Mouse (Mus musculus) heart, embryonic 12.5 days (tissue): Measurements from ENCODE around the gene Mlip. TPM values are rescaled to one million over a fixed set of nuclear protein-coding genes. Genes with fewer than 3 reads are reported as not detected.

Experiments used
- ATAC-seq: fragments of 200-750 bp; cut with Nextera tagmentation; 2 replicates; pipeline ENCODE4 v1.8.0; 2017; ENCODE audit warnings: moderate TSS enrichment, moderate library complexity; ENCODE audit not compliant: insufficient number of reproducible peaks, low FRiP score
- H3K27ac ChIP-seq: fragments of 300-500 bp; sonication (generic); 2 replicates; pipeline ENCODE4 v1.5.1; 2016; ENCODE audit warnings: mild to moderate bottlenecking, moderate library complexity; ENCODE audit not compliant: poor library complexity, severe bottlenecking
- H3K27me3 ChIP-seq: fragments of 300-500 bp; sonication (generic); replicated peaks from 2 replicates; pipeline ENCODE4 v1.6.1; 2016; ENCODE audit warnings: mild to moderate bottlenecking, moderate library complexity
- H3K36me3 ChIP-seq: fragments of 300-500 bp; sonication (generic); 2 replicates; pipeline ENCODE4 v1.6.1; 2016; ENCODE audit warnings: mild to moderate bottlenecking, moderate library complexity
- H3K4me1 ChIP-seq: fragments of 300-500 bp; sonication (generic); replicated peaks from 2 replicates; pipeline ENCODE4 v1.6.1; 2016; ENCODE audit warnings: mild to moderate bottlenecking
- H3K4me2 ChIP-seq: fragments of 300-500 bp; sonication (generic); 2 replicates; pipeline ENCODE4 v1.6.1; 2016; ENCODE audit warnings: mild to moderate bottlenecking, moderate library complexity
- H3K4me3 ChIP-seq: fragments of 300-500 bp; sonication (generic); 2 replicates; pipeline ENCODE4 v1.5.1; 2016; ENCODE audit warnings: mild to moderate bottlenecking
- H3K9ac ChIP-seq: fragments of 300-500 bp; sonication (generic); 2 replicates; pipeline ENCODE4 v1.6.1; 2016; ENCODE audit warnings: mild to moderate bottlenecking, moderate library complexity
- H3K9me3 ChIP-seq: fragments of 300-500 bp; sonication (generic); replicated peaks from 2 replicates; pipeline ENCODE4 v1.6.1; 2016; ENCODE audit warnings: mild to moderate bottlenecking, moderate library complexity
- WGBS: fragments of 180-500 bp; shearing (Covaris S2); methylation state at CpG from one replicate; pipeline ENCODE4 v1.1.7; 2016; 5-methylcytosine and 5-hydroxymethylcytosine counted together
- polyA plus RNA-seq: library from polyadenylated mRNA; unstranded; fragments of >200 nt; fragmentation: Nextera tagmentation; extraction: Ambion mirVana; gene quantifications from 2 replicates; pipeline ENCODE4 v1.2.1, GENCODE M21; 2016

The Mlip gene
- polyA plus RNA-seq, 1 experiment from 2014 or later: 70.9 TPM

DNA sequence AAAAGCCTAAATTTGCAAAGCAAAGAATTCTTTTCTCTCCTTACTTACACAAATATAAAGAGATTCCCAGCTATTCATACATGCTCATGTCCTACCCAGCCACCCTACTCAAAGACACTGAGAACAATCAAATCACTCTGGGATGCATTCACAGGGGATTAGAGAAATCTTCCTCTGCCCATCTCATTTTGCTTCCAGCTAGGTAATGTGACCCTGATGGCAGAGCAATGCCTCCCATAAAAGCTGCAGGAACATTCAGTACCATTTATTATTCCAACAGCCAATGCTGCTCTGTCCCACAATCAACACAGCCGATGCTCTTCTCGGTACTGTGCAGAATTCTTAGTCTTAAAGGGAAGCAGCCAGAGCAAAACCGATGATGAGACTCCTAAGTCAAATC, 74.7 kb downstream of the Mlip start:
- Histone ChIP-seq H3K36me3 (no peaks in the 10 kb centered on the region), H3K4me2 (no peak overlapping the region), H3K9ac (no peak overlapping the region), H3K9me3 (no peaks in the 10 kb centered on the region), H3K27ac (no peak overlapping the region), H3K4me3 (no peak overlapping the region), H3K27me3 (no peaks in the 10 kb centered on the region), H3K4me1 (peaks cover 28% of the 10 kb centered on the region)
- 70% methylated on average over 3 of the region's 3 CpGs for WGBS
- no peak for ATAC-seq

DNA sequence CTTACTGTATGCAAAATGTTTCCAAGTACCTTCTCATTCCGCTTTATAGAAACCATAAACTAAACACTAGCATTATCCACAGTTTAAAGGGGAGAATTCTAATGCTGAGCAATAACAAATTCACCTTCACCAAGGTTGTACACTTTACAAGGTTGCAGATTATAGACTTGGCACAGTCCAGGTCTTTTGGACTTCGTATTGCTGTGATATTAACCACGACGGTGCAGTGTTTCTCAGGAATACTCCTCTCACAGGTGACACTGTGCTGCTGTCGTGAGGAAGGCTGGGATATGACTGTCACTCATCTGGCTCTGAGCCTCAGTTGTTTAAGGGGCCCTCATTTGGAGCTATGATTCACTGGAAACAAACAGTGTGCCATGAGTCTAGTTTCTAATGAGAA, 75.5 kb downstream of the Mlip start:
- peak overlapping the region; percentile 69 for H3K27ac ChIP-seq
- 56% methylated on average over 5 of the region's 5 CpGs for WGBS
- no peak overlapping the region for H3K4me3 ChIP-seq
- peaks cover 24% of the 10 kb centered on the region for H3K4me1 ChIP-seq
- no peak overlapping the region for H3K4me2 ChIP-seq
- H3K36me3 ChIP-seq: no peaks in the 10 kb centered on the region
- ATAC-seq: no peak
- H3K9ac ChIP-seq: no peak overlapping the region
- H3K27me3 ChIP-seq: no peaks in the 10 kb centered on the region
- H3K9me3 ChIP-seq: no peaks in the 10 kb centered on the region

DNA sequence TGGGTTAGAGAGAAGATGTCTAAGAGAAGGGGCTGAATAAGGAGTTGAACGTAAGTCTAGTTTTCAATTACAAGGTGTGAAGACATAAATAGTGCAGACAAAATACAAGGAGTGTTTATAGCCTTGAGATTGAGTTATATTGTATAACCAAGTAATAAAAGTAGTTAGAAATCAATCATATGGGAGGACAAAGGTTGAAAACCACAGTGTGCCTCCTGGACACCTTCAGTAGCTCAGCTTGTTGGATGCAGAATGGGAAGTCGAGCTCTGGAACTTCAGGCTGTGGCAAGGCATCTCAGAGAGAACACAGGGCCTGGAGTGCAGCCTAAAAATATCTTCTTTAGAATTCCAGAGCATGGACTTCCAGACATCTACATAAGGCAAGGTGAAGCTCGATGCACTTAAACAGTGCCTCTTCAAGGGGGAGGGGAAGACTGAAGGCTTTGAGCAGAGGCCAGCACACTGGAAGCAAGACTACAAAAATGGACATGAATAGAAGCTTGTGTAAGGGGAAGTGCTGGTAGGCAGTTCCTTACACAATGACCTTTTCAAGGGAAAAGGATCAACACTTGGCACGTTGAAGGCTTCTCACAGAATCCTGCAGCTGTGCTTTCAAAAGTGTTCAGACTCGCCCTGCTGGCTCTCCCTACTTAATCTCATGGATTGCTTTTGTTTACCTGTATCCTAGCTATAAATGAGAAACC, 76.2 kb downstream of the Mlip start:
- H3K4me1 ChIP-seq: peaks cover 24% of the 10 kb centered on the region
- H3K27ac ChIP-seq: peak overlapping the region; percentile 69
- no peaks in the 10 kb centered on the region for H3K9me3 ChIP-seq
- H3K27me3 ChIP-seq: no peaks in the 10 kb centered on the region
- no peak overlapping the region for H3K4me2 ChIP-seq
- no peak overlapping the region for H3K9ac ChIP-seq
- 31% methylated on average over 5 of the region's 5 CpGs for WGBS
- no peak for ATAC-seq
- no peak overlapping the region for H3K4me3 ChIP-seq
- no peaks in the 10 kb centered on the region for H3K36me3 ChIP-seq

DNA sequence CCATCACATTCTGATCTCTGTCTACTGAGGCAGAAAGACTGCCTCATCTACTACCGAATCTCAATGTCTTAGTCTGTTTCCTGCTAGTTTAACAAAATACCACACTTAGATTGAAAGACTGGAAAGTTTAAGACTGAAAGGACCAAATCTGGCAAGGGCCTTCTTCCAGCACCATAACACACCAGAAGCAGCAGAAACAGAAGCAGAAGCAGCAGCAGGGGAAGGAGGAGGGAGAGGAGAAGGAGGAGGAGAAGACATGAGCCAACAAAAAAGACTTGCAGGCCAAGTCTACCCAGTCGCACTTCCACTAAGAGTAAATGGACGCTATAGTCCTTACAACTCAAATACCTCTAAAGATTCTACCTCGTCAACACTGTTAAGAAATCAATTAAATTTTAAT, 80.0 kb downstream of the Mlip start:
- 83% methylated on average over 4 of the region's 4 CpGs for WGBS
- no peaks in the 10 kb centered on the region for H3K9me3 ChIP-seq
- H3K27me3 ChIP-seq: no peaks in the 10 kb centered on the region
- ATAC-seq: no peak
- no peak overlapping the region for H3K4me2 ChIP-seq
- no peak overlapping the region for H3K4me3 ChIP-seq
- H3K36me3 ChIP-seq: no peaks in the 10 kb centered on the region
- H3K4me1 ChIP-seq: peaks cover 9% of the 10 kb centered on the region
- H3K27ac ChIP-seq: no peak overlapping the region
- H3K9ac ChIP-seq: no peak overlapping the region

DNA sequence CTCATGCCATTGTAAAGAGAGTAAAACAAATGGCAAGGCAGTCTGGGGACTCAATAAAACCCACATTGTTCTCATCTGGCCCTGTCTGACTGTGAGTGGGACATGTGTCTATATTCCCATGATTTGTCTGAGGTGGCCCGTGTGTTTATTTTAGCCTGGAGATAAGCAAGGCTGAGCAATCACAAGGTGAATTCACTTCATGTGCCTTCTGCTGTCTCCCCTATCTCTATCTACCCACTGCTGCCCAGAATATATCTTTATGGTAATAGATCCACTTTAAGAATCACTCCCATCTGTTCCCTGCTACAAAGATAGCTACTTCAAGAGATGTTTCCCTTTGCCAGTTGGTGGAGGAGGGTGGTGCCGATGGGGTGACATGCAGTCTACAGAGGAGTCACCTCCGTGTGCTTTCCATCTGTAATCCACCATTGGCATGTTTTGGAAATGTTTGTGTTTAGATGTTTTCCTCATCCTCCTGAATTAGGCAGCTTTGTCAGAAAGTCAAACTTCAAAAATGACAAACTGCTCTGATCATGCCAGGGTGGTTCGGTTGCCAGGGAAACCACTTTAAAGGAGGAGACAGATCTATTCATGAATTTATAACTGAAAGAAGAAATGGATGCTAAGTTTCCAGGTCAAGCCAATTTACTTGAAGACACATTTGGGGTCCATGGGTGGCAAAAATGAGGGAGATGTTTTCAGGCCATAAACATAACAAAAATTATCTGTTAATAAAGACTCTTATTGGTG, 87.3 kb downstream of the Mlip start:
- ATAC-seq: no peak
- H3K4me1 ChIP-seq: peaks cover 7% of the 10 kb centered on the region
- H3K27ac ChIP-seq: peak overlapping the region; percentile 33; the same call in 1 of the 2 replicates

DNA sequence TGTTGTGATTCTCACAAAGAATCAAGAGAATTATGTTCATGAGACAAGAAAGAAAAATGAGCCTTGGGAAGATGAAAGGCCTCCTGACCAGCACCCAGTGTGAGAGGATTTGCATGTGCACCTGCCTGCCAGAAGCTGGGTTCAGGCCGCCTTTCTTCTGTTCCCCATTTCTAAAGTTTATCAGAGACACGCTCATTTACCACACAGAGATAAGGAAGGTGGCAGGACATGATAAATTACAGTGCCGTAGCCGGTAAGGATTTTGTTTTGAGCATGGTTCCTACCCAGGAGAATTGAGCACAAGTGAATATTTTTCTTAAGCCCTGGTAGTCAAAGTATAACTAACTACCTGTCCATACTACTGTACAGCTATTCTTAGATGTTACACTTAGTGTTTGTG, 93.7 kb downstream of the Mlip start:
- Histone ChIP-seq H3K27me3 (no peaks in the 10 kb centered on the region), H3K9me3 (no peaks in the 10 kb centered on the region), H3K36me3 (no peaks in the 10 kb centered on the region), H3K4me2 (no peak overlapping the region), H3K27ac (no peak overlapping the region), H3K4me3 (no peak overlapping the region), H3K4me1 (peaks cover 11% of the 10 kb centered on the region), H3K9ac (no peak overlapping the region)
- WGBS: 17% methylated on average over 4 of the region's 4 CpGs
- ATAC-seq: no peak

More for the DNA sequence above, 87.3 kb downstream of the Mlip start:
- no peak overlapping the region for H3K9ac ChIP-seq
- H3K9me3 ChIP-seq: no peaks in the 10 kb centered on the region
- no peak overlapping the region for H3K4me2 ChIP-seq
- WGBS: 48% methylated on average over 4 of the region's 4 CpGs
- H3K27me3 ChIP-seq: no peaks in the 10 kb centered on the region
- H3K4me3 ChIP-seq: no peak overlapping the region
- no peaks in the 10 kb centered on the region for H3K36me3 ChIP-seq

DNA sequence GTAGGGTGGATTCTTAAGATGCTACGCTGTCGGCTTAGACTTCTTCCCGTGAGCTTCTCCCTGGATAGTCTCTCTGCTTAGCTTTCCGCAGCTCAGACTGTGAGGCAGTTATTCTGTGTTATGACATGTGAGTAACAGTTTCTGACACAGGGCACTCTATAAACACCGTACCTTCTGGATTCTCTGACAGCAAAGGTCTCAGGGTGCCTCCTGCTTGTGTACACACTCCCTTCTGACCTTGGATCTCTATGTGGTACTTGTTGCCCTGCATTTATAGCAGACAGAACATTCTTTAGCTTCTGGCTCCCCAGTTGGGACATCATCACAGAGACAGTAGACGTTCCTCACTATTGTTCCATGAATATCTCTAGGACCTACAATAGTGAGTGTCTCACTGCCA, 94.5 kb downstream of the Mlip start:
- Histone ChIP-seq H3K4me3 (no peak overlapping the region), H3K4me2 (no peak overlapping the region), H3K27ac (no peak overlapping the region), H3K9ac (no peak overlapping the region), H3K27me3 (no peaks in the 10 kb centered on the region), H3K4me1 (peaks cover 11% of the 10 kb centered on the region), H3K9me3 (no peaks in the 10 kb centered on the region), H3K36me3 (no peaks in the 10 kb centered on the region)
- ATAC-seq: no peak
- WGBS: 79% methylated on average over 6 of the region's 6 CpGs

DNA sequence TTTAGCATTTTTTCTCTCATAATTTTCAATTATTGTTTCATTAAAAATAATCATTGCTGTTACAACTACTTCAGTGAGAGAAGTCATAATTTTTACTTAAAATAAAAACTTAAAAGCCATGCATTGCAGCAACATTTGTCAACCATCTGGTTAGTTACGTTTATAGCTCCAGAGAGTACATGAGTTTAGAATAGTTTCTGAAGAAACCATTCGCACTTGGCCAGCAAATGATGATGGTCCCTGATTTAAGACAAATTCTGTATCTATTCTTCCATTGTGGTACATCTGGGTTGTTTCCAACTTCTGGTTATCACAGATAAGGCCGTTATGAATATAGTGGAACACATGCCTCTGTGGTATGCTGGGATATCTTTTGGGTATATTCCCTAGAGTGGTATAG, 98.3 kb downstream of the Mlip start:
- H3K4me2 ChIP-seq: no peak overlapping the region
- WGBS: 85% methylated on average over 3 of the region's 3 CpGs
- no peak overlapping the region for H3K4me3 ChIP-seq
- peaks cover 11% of the 10 kb centered on the region for H3K4me1 ChIP-seq
- H3K36me3 ChIP-seq: peaks cover 2% of the 10 kb centered on the region; the same call in 1 of the 2 replicates
- no peaks in the 10 kb centered on the region for H3K9me3 ChIP-seq
- H3K27me3 ChIP-seq: no peaks in the 10 kb centered on the region
- ATAC-seq: no peak
- H3K9ac ChIP-seq: no peak overlapping the region
- H3K27ac ChIP-seq: no peak overlapping the region

DNA sequence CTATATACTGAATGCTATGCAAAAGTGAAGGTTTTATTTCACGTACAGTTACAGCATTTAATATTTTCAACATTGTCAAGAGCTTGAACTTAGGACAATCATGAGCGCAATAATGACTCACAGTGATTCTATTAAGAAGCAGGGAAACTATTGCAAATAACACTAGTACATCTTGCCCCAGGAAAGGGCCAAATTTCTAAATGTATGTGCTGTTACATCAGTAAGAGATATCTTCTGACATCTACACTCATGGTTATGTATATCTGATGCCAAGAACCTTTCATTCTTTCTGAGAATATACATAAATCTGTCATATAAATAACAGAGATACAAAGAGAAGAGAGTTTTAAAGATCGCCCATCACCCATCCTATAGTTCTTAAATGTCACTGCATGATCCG, 100.0 kb downstream of the Mlip start:
- Histone ChIP-seq H3K4me1 (no peaks in the 10 kb centered on the region), H3K4me3 (no peak overlapping the region), H3K27ac (no peak overlapping the region), H3K4me2 (no peak overlapping the region), H3K27me3 (no peaks in the 10 kb centered on the region), H3K36me3 (peaks cover 6% of the 10 kb centered on the region; the same call in 1 of the 2 replicates), H3K9me3 (no peaks in the 10 kb centered on the region), H3K9ac (no peak overlapping the region)
- no peak for ATAC-seq
- 85% methylated on average over 4 of the region's 4 CpGs for WGBS

DNA sequence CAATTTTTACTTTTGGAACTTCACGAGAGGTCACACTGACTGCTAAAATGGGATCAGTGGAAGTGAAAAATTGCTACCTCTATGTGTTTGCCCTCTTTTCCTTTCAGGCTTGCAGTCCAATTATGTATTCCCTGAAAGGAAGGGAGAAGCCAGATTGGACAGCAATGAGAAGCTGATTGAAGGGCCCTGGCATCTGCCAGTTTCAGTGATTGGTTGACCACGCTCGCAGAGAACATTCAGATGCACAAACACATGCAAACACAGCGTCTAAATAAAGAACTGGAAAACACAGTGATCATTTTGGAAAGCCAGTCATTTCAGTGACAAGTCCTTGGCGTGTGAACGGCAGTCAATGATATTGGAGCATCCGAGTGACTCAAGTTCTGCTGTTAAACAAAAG, 100.6 kb downstream of the Mlip start:
- H3K4me3 ChIP-seq: no peak overlapping the region
- WGBS: 72% methylated on average over 7 of the region's 7 CpGs
- no peak overlapping the region for H3K27ac ChIP-seq
- H3K27me3 ChIP-seq: no peaks in the 10 kb centered on the region
- peaks cover 6% of the 10 kb centered on the region; the same call in 1 of the 2 replicates for H3K36me3 ChIP-seq
- H3K4me1 ChIP-seq: no peaks in the 10 kb centered on the region
- no peaks in the 10 kb centered on the region for H3K9me3 ChIP-seq
- no peak for ATAC-seq
- H3K9ac ChIP-seq: no peak overlapping the region
- H3K4me2 ChIP-seq: no peak overlapping the region

DNA sequence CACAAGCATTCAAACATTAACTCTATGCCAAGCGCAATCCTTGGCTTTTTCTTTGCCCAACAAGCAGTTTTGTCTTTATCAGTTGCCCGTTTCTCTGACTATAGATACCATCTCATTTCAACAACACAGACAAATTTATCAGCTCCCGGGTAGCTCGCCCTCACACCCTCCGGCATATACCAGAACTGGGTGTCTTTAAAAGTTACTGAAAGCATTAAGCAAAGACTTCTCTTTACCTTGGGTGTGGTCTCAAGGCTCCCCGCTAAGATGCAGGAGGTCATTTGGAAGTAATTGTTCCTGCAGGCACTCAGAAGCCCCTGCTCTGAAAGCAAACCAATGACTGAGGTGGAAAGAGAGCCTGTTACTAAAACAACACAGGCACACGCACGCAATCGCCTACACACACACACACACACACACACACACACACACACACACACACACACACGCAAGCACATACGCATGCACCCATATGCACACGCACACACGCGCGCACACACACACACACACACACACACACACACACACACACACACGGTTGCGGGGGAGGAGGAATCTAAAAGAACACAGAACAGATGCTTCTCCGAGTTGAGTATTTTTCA, 101.2 kb downstream of the Mlip start:
- 85% methylated on average over 17 of the region's 18 CpGs for WGBS
- no peak for ATAC-seq

More for the DNA sequence above, 101.2 kb downstream of the Mlip start:
- Histone ChIP-seq H3K27me3 (no peaks in the 10 kb centered on the region), H3K9ac (no peak overlapping the region), H3K27ac (no peak overlapping the region), H3K4me3 (no peak overlapping the region), H3K4me1 (no peaks in the 10 kb centered on the region), H3K4me2 (no peak overlapping the region), H3K36me3 (peaks cover 6% of the 10 kb centered on the region; the same call in 1 of the 2 replicates), H3K9me3 (no peaks in the 10 kb centered on the region)
